Mouse (Mus musculus): ENCODE data around the gene Spsb2. TPM values are rescaled to one million over a fixed set of nuclear protein-coding genes. Genes with fewer than 3 reads are reported as not detected.

The Spsb2 gene
- polyA plus RNA-seq, 1 experiment from 2014 or later, result 6.6 TPM

Other genes with a start within 250 kb of the Spsb2 start
- not detected in 2 replicates for gene C1rb, start 238.4 kb upstream of the Spsb2 start, polyA plus RNA-seq (2014; fragmentation: Nextera tagmentation; extraction: Ambion mirVana)
- not detected in 2 replicates for gene C1s2, start 172.6 kb upstream of the Spsb2 start, polyA plus RNA-seq (2014; fragmentation: Nextera tagmentation; extraction: Ambion mirVana)
- gene Lpcat3, start 145.6 kb upstream of the Spsb2 start, polyA plus RNA-seq (2014; fragmentation: Nextera tagmentation; extraction: Ambion mirVana), result 35.5 and 41.1 TPM in 2 replicates
- 139 and 148 TPM in 2 replicates for gene Emg1, start 96.5 kb upstream of the Spsb2 start, polyA plus RNA-seq (2014; fragmentation: Nextera tagmentation; extraction: Ambion mirVana)
- 335 and 336 TPM in 2 replicates for gene Phb2, start 96.3 kb upstream of the Spsb2 start, polyA plus RNA-seq (2014; fragmentation: Nextera tagmentation; extraction: Ambion mirVana)
- gene Ptpn6, start 69.9 kb upstream of the Spsb2 start, polyA plus RNA-seq (2014; fragmentation: Nextera tagmentation; extraction: Ambion mirVana), result 4.8 and 6.9 TPM in 2 replicates
- gene Grcc10, start 67.3 kb upstream of the Spsb2 start, polyA plus RNA-seq (2014; fragmentation: Nextera tagmentation; extraction: Ambion mirVana), result 352 and 380 TPM in 2 replicates
- gene Gm45234, start 52.6 kb upstream of the Spsb2 start, polyA plus RNA-seq (2014; fragmentation: Nextera tagmentation; extraction: Ambion mirVana), result not detected in 2 replicates
- gene Atn1, start 52.1 kb upstream of the Spsb2 start, polyA plus RNA-seq (2014; fragmentation: Nextera tagmentation; extraction: Ambion mirVana), result 7.4 and 9.5 TPM in 2 replicates
- 5.3 TPM in 2 replicates for gene Eno2, start 39.0 kb upstream of the Spsb2 start, polyA plus RNA-seq (2014; fragmentation: Nextera tagmentation; extraction: Ambion mirVana)
- not detected in 2 replicates for gene Lrrc23, start 28.9 kb upstream of the Spsb2 start, polyA plus RNA-seq (2014; fragmentation: Nextera tagmentation; extraction: Ambion mirVana)
- gene Tpi1, start 5.6 kb downstream of the Spsb2 start, polyA plus RNA-seq (2014; fragmentation: Nextera tagmentation; extraction: Ambion mirVana), result 1,419 and 1,543 TPM in 2 replicates
- 87.3 and 98.3 TPM in 2 replicates for gene Usp5, start 20.8 kb downstream of the Spsb2 start, polyA plus RNA-seq (2014; fragmentation: Nextera tagmentation; extraction: Ambion mirVana)
- 137 and 153 TPM in 2 replicates for gene Cdca3, start 20.9 kb downstream of the Spsb2 start, polyA plus RNA-seq (2014; fragmentation: Nextera tagmentation; extraction: Ambion mirVana)
- 5.4 and 6.6 TPM in 2 replicates for gene Gnb3, start 31.6 kb downstream of the Spsb2 start, polyA plus RNA-seq (2014; fragmentation: Nextera tagmentation; extraction: Ambion mirVana)
- 13.8 and 15.8 TPM in 2 replicates for gene P3h3, start 49.1 kb downstream of the Spsb2 start, polyA plus RNA-seq (2014; fragmentation: Nextera tagmentation; extraction: Ambion mirVana)
- gene Gpr162, start 55.3 kb downstream of the Spsb2 start, polyA plus RNA-seq (2014; fragmentation: Nextera tagmentation; extraction: Ambion mirVana), result 0.69 and 0.80 TPM in 2 replicates
- not detected in 2 replicates for gene Cd4, start 79.6 kb downstream of the Spsb2 start, polyA plus RNA-seq (2014; fragmentation: Nextera tagmentation; extraction: Ambion mirVana)
- 1.1 and 1.3 TPM in 2 replicates for gene Lag3, start 103.0 kb downstream of the Spsb2 start, polyA plus RNA-seq (2014; fragmentation: Nextera tagmentation; extraction: Ambion mirVana)
- gene Ptms, start 111.4 kb downstream of the Spsb2 start, polyA plus RNA-seq (2014; fragmentation: Nextera tagmentation; extraction: Ambion mirVana), result 138 and 158 TPM in 2 replicates
- 326 and 347 TPM in 2 replicates for gene Mlf2, start 122.7 kb downstream of the Spsb2 start, polyA plus RNA-seq (2014; fragmentation: Nextera tagmentation; extraction: Ambion mirVana)
- gene Cops7a, start 156.9 kb downstream of the Spsb2 start, polyA plus RNA-seq (2014; fragmentation: Nextera tagmentation; extraction: Ambion mirVana), result 134 and 142 TPM in 2 replicates
- gene Pianp, start 188.0 kb downstream of the Spsb2 start, polyA plus RNA-seq (2014; fragmentation: Nextera tagmentation; extraction: Ambion mirVana), result 0.41 TPM in 1 of 2 replicates, not detected in the other
- gene Zfp384, start 200.5 kb downstream of the Spsb2 start, polyA plus RNA-seq (2014; fragmentation: Nextera tagmentation; extraction: Ambion mirVana), result 7.1 and 9.9 TPM in 2 replicates
- gene Ing4, start 231.1 kb downstream of the Spsb2 start, polyA plus RNA-seq (2014; fragmentation: Nextera tagmentation; extraction: Ambion mirVana), result 66.6 and 80.5 TPM in 2 replicates
- 8.3 TPM in 2 replicates for gene Acrbp, start 241.0 kb downstream of the Spsb2 start, polyA plus RNA-seq (2014; fragmentation: Nextera tagmentation; extraction: Ambion mirVana)